Mouse (Mus musculus) hindbrain, embryonic 13.5 days (tissue): ENCODE measurements around the gene Pax4. TPM values are rescaled to one million over a fixed set of nuclear protein-coding genes. Genes with fewer than 3 reads are reported as not detected.

ENCODE experiments used
- ATAC-seq: fragments of 200-750 bp; cut with Nextera tagmentation; 2 replicates; pipeline ENCODE4 v1.8.0; 2017; ENCODE audit warnings: moderate TSS enrichment; ENCODE audit not compliant: low FRiP score
- H3K27ac ChIP-seq: fragments of 300-500 bp; sonication (generic); 2 replicates; pipeline ENCODE4 v1.5.1; 2015; ENCODE audit warnings: inconsistent platforms, mild to moderate bottlenecking, moderate library complexity
- H3K27me3 ChIP-seq: fragments of 300-500 bp; sonication (generic); 2 replicates; pipeline ENCODE4 v1.6.1; 2015; ENCODE audit warnings: mild to moderate bottlenecking, inconsistent platforms
- H3K36me3 ChIP-seq: fragments of 300-500 bp; sonication (generic); 2 replicates; pipeline ENCODE4 v1.6.1; 2015; ENCODE audit warnings: mild to moderate bottlenecking, inconsistent platforms
- H3K4me1 ChIP-seq: fragments of 300-500 bp; sonication (generic); replicated peaks from 2 replicates; pipeline ENCODE4 v1.6.1; 2015; ENCODE audit warnings: inconsistent platforms
- H3K4me2 ChIP-seq: fragments of 300-500 bp; sonication (generic); 2 replicates; pipeline ENCODE4 v1.6.1; 2015; ENCODE audit warnings: inconsistent platforms, mild to moderate bottlenecking, moderate library complexity
- H3K4me3 ChIP-seq: fragments of 300-500 bp; sonication (generic); 2 replicates; pipeline ENCODE4 v1.5.1; 2015; ENCODE audit warnings: mild to moderate bottlenecking, inconsistent platforms
- H3K9ac ChIP-seq: fragments of 300-500 bp; sonication (generic); 2 replicates; pipeline ENCODE4 v1.6.1; 2015; ENCODE audit warnings: mild to moderate bottlenecking, inconsistent platforms
- H3K9me3 ChIP-seq: fragments of 300-500 bp; sonication (generic); 2 replicates; pipeline ENCODE4 v1.6.1; 2016; ENCODE audit warnings: inconsistent platforms
- WGBS: fragments of 180-500 bp; shearing (Covaris S2); methylation state at CpG from one replicate; pipeline ENCODE4 v1.1.7; 2015; 5-methylcytosine and 5-hydroxymethylcytosine counted together
- polyA plus RNA-seq: library from polyadenylated mRNA; unstranded; fragments of >200 nt; fragmentation: Nextera tagmentation; extraction: Ambion mirVana; gene quantifications from 2 replicates; pipeline ENCODE4 v1.2.1, GENCODE M21; 2015

Gene Pax4
- polyA plus RNA-seq, 1 experiment from 2014 or later, result not detected

DNA sequence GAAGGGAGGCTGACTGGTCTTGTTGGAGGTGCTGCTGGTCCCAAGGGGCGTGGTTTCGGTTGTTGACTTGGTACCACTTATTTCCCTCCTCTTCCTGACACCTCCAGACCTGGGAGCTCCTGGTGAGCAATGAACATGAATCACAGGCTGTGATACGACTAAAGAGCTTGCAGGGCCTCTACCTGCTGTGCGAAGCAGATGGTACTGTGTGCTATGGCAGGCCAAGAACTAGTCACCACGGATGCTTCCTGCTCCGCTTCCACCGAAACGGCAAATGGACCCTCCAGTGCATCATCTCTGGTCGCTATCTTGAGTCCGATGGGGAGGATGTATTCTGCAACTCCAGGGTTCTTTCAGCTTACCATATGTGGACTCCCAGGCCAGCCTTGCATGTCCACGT is 19.3 kb downstream of the Pax4 start:
- WGBS, result 88% methylated on average over 11 of the region's 11 CpGs

GRCm38 (mm10) chr6:28428290-28428689 is 20.9 kb downstream of the Pax4 start, which contains the start of gene Gcc1:
Gcc1 (minus strand) TSS chr6:28428390.
- no peak within 1 kb of the TSS for H3K9ac ChIP-seq
- ATAC-seq, result no peak

More for the DNA sequence above, 19.3 kb downstream of the Pax4 start:
- Histone ChIP-seq H3K4me1 (peaks cover 14% of the 10 kb centered on the region), H3K4me3 (no peak overlapping the region), H3K36me3 (peaks cover 22% of the 10 kb centered on the region), H3K27ac (no peak overlapping the region), H3K9me3 (no peaks in the 10 kb centered on the region), H3K9ac (no peak overlapping the region), H3K27me3 (no peaks in the 10 kb centered on the region), H3K4me2 (no peak overlapping the region)
- no peak for ATAC-seq

DNA sequence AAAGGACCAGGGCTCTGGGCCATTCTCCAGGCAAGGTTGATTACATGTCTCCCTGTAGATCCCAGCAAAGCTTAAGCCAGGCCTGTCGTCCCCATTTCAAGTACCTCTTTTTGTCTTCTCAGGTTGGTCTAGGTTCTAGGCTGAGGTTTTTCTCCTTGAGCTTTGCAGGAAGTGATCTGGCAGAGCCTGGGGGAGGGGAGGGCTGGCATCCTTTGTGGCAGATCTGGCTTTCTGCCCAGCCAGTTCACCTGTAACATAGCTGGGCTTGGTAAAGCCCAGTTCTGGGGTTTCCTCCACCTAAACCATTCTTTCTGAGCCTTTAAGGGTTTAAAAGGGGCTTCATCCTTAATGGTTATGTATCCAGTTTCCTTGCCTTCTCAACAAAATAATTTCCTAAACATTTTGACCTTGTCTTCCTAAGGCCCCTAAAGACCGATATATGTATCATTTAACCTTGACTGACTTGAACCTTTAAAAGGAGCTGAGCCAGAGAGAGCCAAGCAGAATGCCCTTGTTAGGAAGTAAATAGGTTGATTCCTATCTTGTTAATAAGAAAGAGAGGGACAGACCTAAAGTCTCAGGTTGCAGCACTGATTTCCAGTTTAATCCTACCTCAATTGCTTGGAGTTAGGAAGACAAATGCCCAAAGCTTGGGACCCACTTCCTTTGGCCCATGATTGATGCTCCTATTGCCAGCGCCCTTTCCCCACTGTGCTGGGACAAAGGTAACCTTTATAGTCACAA is 21.9 kb downstream of the Pax4 start, which contains the start of gene Fscn3:
Gene Fscn3 (plus strand): TSS at position 694 of the 744 bp plus-strand sequence.
- no peak within 1 kb of the TSS for H3K27ac ChIP-seq
- WGBS, result 75% methylated on average over 3 of the region's 3 CpGs

More at GRCm38 (mm10) chr6:28428290-28428689, 20.9 kb downstream of the Pax4 start, which contains the start of gene Gcc1:
- peaks cover 22% of the 10 kb centered on the region for H3K36me3 ChIP-seq
- no peaks in the 10 kb centered on the region for H3K9me3 ChIP-seq
- peaks cover 23% of the 10 kb centered on the region for H3K4me1 ChIP-seq
- WGBS, result 86% methylated on average over 3 of the region's 3 CpGs
- no peak within 1 kb of the TSS for H3K4me2 ChIP-seq
- H3K4me3 ChIP-seq, result no peak within 1 kb of the TSS
- no peaks in the 10 kb centered on the region for H3K27me3 ChIP-seq
- H3K27ac ChIP-seq, result no peak within 1 kb of the TSS

GRCm38 (mm10) chr6:28425019-28425418 is 24.1 kb downstream of the Pax4 start:
- H3K36me3 ChIP-seq, result peaks cover 22% of the 10 kb centered on the region
- H3K9ac ChIP-seq, result no peak overlapping the region
- H3K4me3 ChIP-seq, result no peak overlapping the region; the same call in 1 of the 2 replicates
- H3K27me3 ChIP-seq, result no peaks in the 10 kb centered on the region
- peak overlapping the region; percentile 69 for H3K4me2 ChIP-seq
- H3K4me1 ChIP-seq, result peaks cover 45% of the 10 kb centered on the region
- H3K9me3 ChIP-seq, result no peaks in the 10 kb centered on the region
- ATAC-seq, result no peak
- no peak overlapping the region for H3K27ac ChIP-seq
- 94% methylated on average over 6 of the region's 6 CpGs for WGBS

More for the DNA sequence above, 21.9 kb downstream of the Pax4 start, which contains the start of gene Fscn3:
- Histone ChIP-seq H3K27me3 (no peaks in the 10 kb centered on the region), H3K4me1 (peaks cover 28% of the 10 kb centered on the region), H3K9ac (no peak within 1 kb of the TSS), H3K9me3 (no peaks in the 10 kb centered on the region), H3K36me3 (peaks cover 22% of the 10 kb centered on the region), H3K4me2 (no peak within 1 kb of the TSS), H3K4me3 (no peak within 1 kb of the TSS)
- no peak for ATAC-seq

GRCm38 (mm10) chr6:28423767-28424695 is 25.1 kb downstream of the Pax4 start:
- Histone ChIP-seq H3K27ac (peak overlapping the region; percentile 88), H3K36me3 (peaks cover 24% of the 10 kb centered on the region), H3K9me3 (no peaks in the 10 kb centered on the region), H3K4me2 (peak overlapping the region; percentile 69), H3K9ac (peak overlapping the region; percentile 97), H3K4me3 (peak overlapping the region; percentile 91), H3K4me1 (peaks cover 55% of the 10 kb centered on the region), H3K27me3 (no peaks in the 10 kb centered on the region)
- WGBS, result 11% methylated on average over 40 of the region's 46 CpGs
- ATAC-seq, result peak; percentile 67

- Histone ChIP-seq H3K4me1 (peaks cover 60% of the 10 kb centered on the region), H3K36me3 (peaks cover 31% of the 10 kb centered on the region), H3K4me2 (peak within 1 kb of the TSS; percentile 69), H3K27ac (peak within 1 kb of the TSS; percentile 88), H3K9me3 (no peaks in the 10 kb centered on the region), H3K4me3 (peak within 1 kb of the TSS; percentile 91), H3K27me3 (no peaks in the 10 kb centered on the region), H3K9ac (peak within 1 kb of the TSS; percentile 97)
- peak; percentile 82 for ATAC-seq
- under 1% methylated on average over 20 of the region's 42 CpGs for WGBS
These were observed 25.8 kb downstream of the Pax4 start, which contains the start of gene Arf5 for GRCm38 (mm10) chr6:28423313-28423712. Arf5 (plus strand) TSS chr6:28423560.

GRCm38 (mm10) chr6:28422651-28423290 is 26.4 kb downstream of the Pax4 start:
- peak overlapping the region; percentile 69 for H3K4me2 ChIP-seq
- ATAC-seq, result no peak
- 74% methylated on average over 15 of the region's 15 CpGs for WGBS
- no peak overlapping the region for H3K9ac ChIP-seq
- H3K27ac ChIP-seq, result peak overlapping the region; percentile 59; the same call in 1 of the 2 replicates
- H3K27me3 ChIP-seq, result no peaks in the 10 kb centered on the region
- H3K36me3 ChIP-seq, result peaks cover 35% of the 10 kb centered on the region
- peak overlapping the region; percentile 91 for H3K4me3 ChIP-seq
- peaks cover 66% of the 10 kb centered on the region for H3K4me1 ChIP-seq
- H3K9me3 ChIP-seq, result no peaks in the 10 kb centered on the region

GRCm38 (mm10) chr6:28421469-28422000 is 27.6 kb downstream of the Pax4 start:
- Histone ChIP-seq H3K36me3 (peaks cover 37% of the 10 kb centered on the region), H3K27me3 (no peaks in the 10 kb centered on the region), H3K27ac (peak overlapping the region; percentile 68), H3K4me1 (peaks cover 74% of the 10 kb centered on the region), H3K4me3 (peak overlapping the region; percentile 92), H3K9ac (peak overlapping the region; percentile 89), H3K4me2 (peak overlapping the region; percentile 97), H3K9me3 (no peaks in the 10 kb centered on the region)
- under 1% methylated on average over 27 of the region's 27 CpGs for WGBS
- ATAC-seq, result peak; percentile 80

DNA sequence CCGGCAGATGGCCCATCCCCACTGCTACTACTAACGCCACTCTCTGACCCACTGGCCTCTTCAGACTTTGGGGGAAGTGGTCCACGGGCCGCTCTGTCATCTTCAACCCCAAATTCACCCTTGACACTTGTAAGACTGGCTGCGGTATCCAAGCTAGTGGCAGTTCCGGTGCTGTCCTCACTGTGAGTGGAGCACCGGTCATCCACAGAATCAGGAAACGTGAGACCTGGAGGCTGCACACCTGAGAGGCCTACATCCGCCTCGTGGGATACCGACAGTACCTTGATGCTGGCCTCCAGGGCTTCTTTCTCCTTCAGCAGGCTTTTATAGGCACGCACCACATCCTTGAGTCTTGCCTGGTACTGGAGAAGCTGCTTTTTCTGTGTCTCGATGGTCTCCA is 28.3 kb downstream of the Pax4 start:
- 25% methylated on average over 13 of the region's 13 CpGs for WGBS
- peaks cover 70% of the 10 kb centered on the region for H3K4me1 ChIP-seq
- peak overlapping the region; percentile 89 for H3K9ac ChIP-seq
- peaks cover 37% of the 10 kb centered on the region for H3K36me3 ChIP-seq
- H3K27me3 ChIP-seq, result no peaks in the 10 kb centered on the region
- H3K27ac ChIP-seq, result no peak overlapping the region
- peak overlapping the region; percentile 97 for H3K4me2 ChIP-seq
- no peak for ATAC-seq
- H3K4me3 ChIP-seq, result peak overlapping the region; percentile 92
- no peaks in the 10 kb centered on the region for H3K9me3 ChIP-seq

- WGBS, result 82% methylated on average over 17 of the region's 17 CpGs
- no peak overlapping the region for H3K27ac ChIP-seq
- ATAC-seq, result no peak
- H3K36me3 ChIP-seq, result peaks cover 38% of the 10 kb centered on the region
- H3K4me1 ChIP-seq, result peaks cover 65% of the 10 kb centered on the region
- H3K9me3 ChIP-seq, result no peaks in the 10 kb centered on the region
- peak overlapping the region; percentile 97 for H3K4me2 ChIP-seq
- H3K27me3 ChIP-seq, result no peaks in the 10 kb centered on the region
- peak overlapping the region; percentile 89 for H3K9ac ChIP-seq
- peak overlapping the region; percentile 92 for H3K4me3 ChIP-seq
These were observed 28.8 kb downstream of the Pax4 start for GRCm38 (mm10) chr6:28420361-28420760.

- ATAC-seq, result no peak
- Histone ChIP-seq H3K27me3 (no peaks in the 10 kb centered on the region), H3K9ac (no peak overlapping the region), H3K4me3 (peak overlapping the region; percentile 92; the same call in 1 of the 2 replicates), H3K4me2 (peak overlapping the region; percentile 97), H3K27ac (no peak overlapping the region), H3K4me1 (peaks cover 58% of the 10 kb centered on the region), H3K36me3 (peaks cover 45% of the 10 kb centered on the region), H3K9me3 (no peaks in the 10 kb centered on the region)
- WGBS, result 89% methylated on average over 2 of the region's 2 CpGs
These were observed 29.5 kb downstream of the Pax4 start for GRCm38 (mm10) chr6:28419673-28420072.
